Mouse (Mus musculus) heart, embryonic 14.5 days (tissue): ENCODE results near the gene Cdk6. TPM values are rescaled to one million over a fixed set of nuclear protein-coding genes. Genes with fewer than 3 reads are reported as not detected.

Experiments used
- ATAC-seq: fragments of 200-750 bp; cut with Nextera tagmentation; 2 replicates; pipeline ENCODE4 v1.8.0; 2017; ENCODE audit warnings: low read depth, moderate TSS enrichment; ENCODE audit not compliant: insufficient number of reproducible peaks, insufficient read depth, low FRiP score
- H3K27ac ChIP-seq, 2 experiments: fragments of 200-500 bp in 1 of 2; fragments of 300-500 bp in 1 of 2; sonication (generic) in 1 of 2; replicated peaks in 1 of 2; 2 replicates each; pipeline ENCODE4 v1.5.1; 2012 to 2014; ENCODE audit warnings: low read depth in 2 of 2, low read length in 2 of 2, control low read depth in 1 of 2, mild to moderate bottlenecking in 1 of 2, mixed read lengths in 1 of 2; ENCODE audit not compliant: control insufficient read depth in 1 of 2, insufficient read depth in 1 of 2
- H3K27me3 ChIP-seq: fragments of 300-500 bp; sonication (generic); 2 replicates; pipeline ENCODE4 v1.6.1; 2014; ENCODE audit warnings: mild to moderate bottlenecking, low read length, control low read depth; ENCODE audit not compliant: control insufficient read depth, insufficient read depth
- H3K36me3 ChIP-seq: fragments of 300-500 bp; sonication (generic); 2 replicates; pipeline ENCODE4 v1.6.1; 2014; ENCODE audit warnings: mild to moderate bottlenecking, control low read depth, low read length, mixed read lengths; ENCODE audit not compliant: control insufficient read depth, insufficient read depth
- H3K4me1 ChIP-seq, 2 experiments: fragments of 200-500 bp in 1 of 2; fragments of 300-500 bp in 1 of 2; sonication (generic) in 1 of 2; 2 replicates each; pipeline ENCODE4 v1.6.1; 2012 to 2014; ENCODE audit warnings: low read length in 2 of 2, control low read depth in 1 of 2, mixed read lengths in 1 of 2; ENCODE audit not compliant: control insufficient read depth in 2 of 2, insufficient read depth in 2 of 2
- H3K4me2 ChIP-seq: fragments of 300-500 bp; sonication (generic); 2 replicates; pipeline ENCODE4 v1.6.1; 2014; ENCODE audit warnings: mild to moderate bottlenecking, low read length
- H3K4me3 ChIP-seq, 2 experiments: fragments of 200-500 bp in 1 of 2; fragments of 300-500 bp in 1 of 2; sonication (generic) in 1 of 2; 2 replicates each; pipeline ENCODE4 v1.5.1; 2012 to 2014; ENCODE audit warnings: low read length in 2 of 2, mild to moderate bottlenecking in 2 of 2, control low read depth in 1 of 2, low read depth in 1 of 2, moderate library complexity in 1 of 2; ENCODE audit not compliant: control insufficient read depth in 1 of 2, insufficient read depth in 1 of 2
- H3K9ac ChIP-seq: fragments of 300-500 bp; sonication (generic); 2 replicates; pipeline ENCODE4 v1.6.1; 2014; ENCODE audit warnings: mild to moderate bottlenecking, low read length
- H3K9me3 ChIP-seq: fragments of 300-500 bp; sonication (generic); 2 replicates; pipeline ENCODE4 v1.6.1; 2016; ENCODE audit warnings: low read length, control low read depth; ENCODE audit not compliant: control insufficient read depth
- WGBS: fragments of 180-500 bp; shearing (Covaris S2); extraction: QIAGEN DNeasy Blood & Tissue Kit; methylation state at CpG from one replicate; pipeline ENCODE4 v1.1.7; 2014; 5-methylcytosine and 5-hydroxymethylcytosine counted together
- polyA plus RNA-seq: library from polyadenylated mRNA; unstranded; fragments of >200 nt; fragmentation: Nextera tagmentation; extraction: Ambion mirVana; gene quantifications from 2 replicates; pipeline ENCODE4 v1.2.1, GENCODE M21; 2014

The Cdk6 gene
- polyA plus RNA-seq, 1 experiment from 2014 or later, result 32.1 TPM

DNA sequence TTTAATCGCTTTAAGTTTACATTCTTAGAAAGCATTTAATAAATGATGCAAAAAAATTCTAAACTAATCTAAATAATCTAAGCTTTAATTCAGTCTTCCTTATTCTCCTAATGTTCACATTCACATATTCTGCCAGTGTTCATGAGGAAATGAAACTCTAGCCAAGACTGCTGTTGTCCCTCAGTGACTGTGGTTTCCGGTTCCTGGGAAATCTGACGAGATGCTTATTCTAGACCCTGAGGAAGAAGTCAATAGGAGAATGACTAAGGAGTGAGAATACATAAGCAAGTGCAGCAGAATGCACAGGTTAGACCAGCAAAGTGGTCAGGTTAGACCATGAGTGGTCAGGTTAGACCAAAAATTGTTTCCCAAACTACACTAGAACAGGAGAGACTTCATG, 149.1 kb downstream of the Cdk6 start:
- 94% methylated on average over 3 of the region's 3 CpGs for WGBS

DNA sequence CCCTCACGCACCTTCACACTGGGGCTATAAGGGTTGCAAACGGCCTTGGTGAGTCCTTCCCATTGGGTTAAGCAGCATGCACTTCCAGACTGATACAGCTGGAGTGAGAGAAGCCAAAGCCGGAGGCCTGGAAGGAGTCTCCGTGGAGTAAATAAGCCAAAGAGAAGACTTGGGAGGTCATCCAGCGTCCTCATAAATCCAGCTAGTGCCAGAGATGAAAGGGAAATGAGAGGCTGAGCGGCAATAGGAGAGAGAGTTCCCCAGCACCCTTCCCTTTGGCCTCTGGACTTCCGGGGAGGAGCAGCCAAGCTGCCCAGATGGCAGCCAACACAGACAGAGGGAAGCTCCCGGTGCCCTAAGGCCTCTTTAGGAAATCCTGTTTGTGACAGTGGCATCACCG, 149.8 kb downstream of the Cdk6 start:
- H3K9ac ChIP-seq, result no peak overlapping the region
- H3K27ac ChIP-seq, result no peak overlapping the region
- no peak overlapping the region for H3K4me3 ChIP-seq
- 67% methylated on average over 9 of the region's 9 CpGs for WGBS
- peaks cover 9 to 18% of the 10 kb centered on the region in 2 experiments for H3K4me1 ChIP-seq
- no peaks in the 10 kb centered on the region for H3K9me3 ChIP-seq
- peaks cover 7% of the 10 kb centered on the region; the same call in 1 of the 2 replicates for H3K36me3 ChIP-seq
- no peak overlapping the region for H3K4me2 ChIP-seq
- no peaks in the 10 kb centered on the region for H3K27me3 ChIP-seq
- no peak for ATAC-seq

More for the DNA sequence above, 149.1 kb downstream of the Cdk6 start:
- ATAC-seq, result no peak
- no peak overlapping the region for H3K4me2 ChIP-seq
- H3K36me3 ChIP-seq, result peaks cover 10% of the 10 kb centered on the region
- H3K9ac ChIP-seq, result no peak overlapping the region
- no peak overlapping the region for H3K27ac ChIP-seq
- no peaks in the 10 kb centered on the region for H3K27me3 ChIP-seq
- no peaks in the 10 kb centered on the region for H3K9me3 ChIP-seq
- H3K4me3 ChIP-seq, result no peak overlapping the region
- peaks cover 9 to 18% of the 10 kb centered on the region in 2 experiments for H3K4me1 ChIP-seq

DNA sequence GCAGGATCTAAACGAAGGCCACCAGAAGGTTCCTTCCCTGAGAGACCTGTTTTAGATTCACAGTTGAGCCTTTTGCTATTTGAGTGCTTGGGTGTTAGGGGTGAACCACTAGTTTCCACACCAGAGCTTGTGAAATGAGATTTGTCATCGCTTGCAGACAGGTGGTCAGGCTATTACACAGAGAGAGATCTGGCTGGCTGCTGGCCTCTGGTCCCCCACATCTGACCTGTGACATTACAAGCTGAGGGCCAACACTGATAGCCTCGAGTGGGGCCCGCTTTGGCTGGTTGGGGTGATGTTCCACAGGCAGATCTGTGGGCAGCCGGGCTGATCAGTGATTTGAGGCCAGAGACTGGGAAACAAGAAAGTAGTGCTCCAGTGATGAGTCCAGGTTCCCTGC, 150.6 kb downstream of the Cdk6 start:
- Histone ChIP-seq H3K4me3 (no peak overlapping the region), H3K9me3 (no peaks in the 10 kb centered on the region), H3K27me3 (no peaks in the 10 kb centered on the region), H3K4me2 (no peak overlapping the region), H3K9ac (no peak overlapping the region), H3K4me1 (peaks cover 9 to 13% of the 10 kb centered on the region in 2 experiments), H3K27ac (no peak overlapping the region), H3K36me3 (peaks cover 7% of the 10 kb centered on the region; the same call in 1 of the 2 replicates)
- WGBS, result 41% methylated on average over 5 of the region's 5 CpGs
- ATAC-seq, result no peak

GRCm38 (mm10) chr5:3492776-3493636, 151.7 kb downstream of the Cdk6 start:
- no peak for ATAC-seq
- Histone ChIP-seq H3K4me1 (peaks cover 9 to 12% of the 10 kb centered on the region in 2 experiments), H3K9me3 (no peaks in the 10 kb centered on the region), H3K27me3 (no peaks in the 10 kb centered on the region), H3K4me3 (no peak overlapping the region), H3K9ac (no peak overlapping the region), H3K4me2 (no peak overlapping the region), H3K27ac (no peak overlapping the region), H3K36me3 (peaks cover 7% of the 10 kb centered on the region; the same call in 1 of the 2 replicates)
- WGBS, result 89% methylated on average over 13 of the region's 13 CpGs

GRCm38 (mm10) chr5:3493968-3494367, 152.7 kb downstream of the Cdk6 start:
- no peak for ATAC-seq
- 89% methylated on average over 9 of the region's 9 CpGs for WGBS
- Histone ChIP-seq H3K27me3 (no peaks in the 10 kb centered on the region), H3K4me1 (peaks cover 4 to 12% of the 10 kb centered on the region in 2 experiments; a peak in 3 of 4 replicates), H3K9ac (no peak overlapping the region), H3K36me3 (peaks cover 7% of the 10 kb centered on the region; the same call in 1 of the 2 replicates), H3K4me2 (no peak overlapping the region), H3K27ac (no peak overlapping the region), H3K9me3 (no peaks in the 10 kb centered on the region), H3K4me3 (no peak overlapping the region)

DNA sequence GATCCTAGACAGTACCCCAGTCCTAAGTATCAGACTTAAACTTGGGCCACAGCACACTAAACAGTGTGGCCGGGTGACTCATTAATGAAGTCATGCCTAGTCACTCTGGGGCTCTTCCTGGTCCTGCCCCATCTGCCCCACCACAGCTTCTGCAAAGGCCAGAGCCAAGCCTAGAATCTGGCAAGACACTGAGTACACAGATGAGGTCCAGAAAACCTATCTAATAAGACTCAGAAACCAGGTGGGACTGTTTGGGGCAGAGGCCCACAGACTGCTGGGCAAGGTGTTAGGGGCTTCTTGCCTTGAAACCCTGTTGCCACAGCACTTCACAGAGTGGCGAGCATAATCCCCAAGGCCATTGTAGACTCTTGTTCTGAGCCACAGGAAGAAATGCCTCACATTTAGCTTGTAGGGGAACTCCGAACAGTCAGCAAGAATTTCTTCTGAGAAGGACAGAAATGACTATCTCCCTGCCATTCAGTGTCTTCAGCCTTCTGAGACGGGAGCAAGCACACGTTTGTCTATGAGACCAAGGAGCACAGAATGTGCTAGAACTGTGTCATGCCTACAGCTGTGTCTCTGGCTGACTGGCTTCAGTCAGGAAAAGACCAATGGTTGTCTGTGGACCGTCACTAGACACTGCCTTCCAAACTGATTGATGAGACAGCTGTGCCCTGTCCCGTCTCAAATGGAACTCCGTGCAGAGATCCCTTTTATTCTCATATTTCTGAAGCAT, 153.3 kb downstream of the Cdk6 start:
- peaks cover 4 to 12% of the 10 kb centered on the region in 2 experiments; a peak in 3 of 4 replicates for H3K4me1 ChIP-seq
- no peak overlapping the region for H3K9ac ChIP-seq
- peaks cover 7% of the 10 kb centered on the region; the same call in 1 of the 2 replicates for H3K36me3 ChIP-seq
- H3K27me3 ChIP-seq, result no peaks in the 10 kb centered on the region
- no peak overlapping the region for H3K27ac ChIP-seq
- ATAC-seq, result no peak
- WGBS, result 85% methylated on average over 8 of the region's 8 CpGs
- H3K9me3 ChIP-seq, result no peaks in the 10 kb centered on the region
- no peak overlapping the region for H3K4me3 ChIP-seq
- H3K4me2 ChIP-seq, result no peak overlapping the region

- Histone ChIP-seq H3K4me1 (peaks cover 9 to 17% of the 10 kb centered on the region in 2 experiments), H3K4me3 (no peak overlapping the region), H3K27me3 (no peaks in the 10 kb centered on the region), H3K36me3 (peaks cover 7% of the 10 kb centered on the region; the same call in 1 of the 2 replicates), H3K9ac (no peak overlapping the region), H3K9me3 (no peaks in the 10 kb centered on the region), H3K4me2 (no peak overlapping the region), H3K27ac (no peak overlapping the region)
- 60% methylated on average over 5 of the region's 5 CpGs for WGBS
- no peak for ATAC-seq
Observed at GRCm38 (mm10) chr5:3497505-3497925, 156.2 kb downstream of the Cdk6 start.
